Mouse (Mus musculus): ENCODE measurements around the gene Nwd2. TPM values are rescaled to one million over a fixed set of nuclear protein-coding genes. Genes with fewer than 3 reads are reported as not detected.

The Nwd2 gene
- polyA plus RNA-seq (2017; shearing (Covaris generic)) = 1 to 10 TPM in 1 of 2 experiments, under 1 TPM in 1; 0.19 to 1.9 TPM

GRCm38 (mm10) chr5:63649070-63649532 lies at the start of gene Nwd2:
Nwd2 (plus strand) TSS chr5:63649102.

DNA sequence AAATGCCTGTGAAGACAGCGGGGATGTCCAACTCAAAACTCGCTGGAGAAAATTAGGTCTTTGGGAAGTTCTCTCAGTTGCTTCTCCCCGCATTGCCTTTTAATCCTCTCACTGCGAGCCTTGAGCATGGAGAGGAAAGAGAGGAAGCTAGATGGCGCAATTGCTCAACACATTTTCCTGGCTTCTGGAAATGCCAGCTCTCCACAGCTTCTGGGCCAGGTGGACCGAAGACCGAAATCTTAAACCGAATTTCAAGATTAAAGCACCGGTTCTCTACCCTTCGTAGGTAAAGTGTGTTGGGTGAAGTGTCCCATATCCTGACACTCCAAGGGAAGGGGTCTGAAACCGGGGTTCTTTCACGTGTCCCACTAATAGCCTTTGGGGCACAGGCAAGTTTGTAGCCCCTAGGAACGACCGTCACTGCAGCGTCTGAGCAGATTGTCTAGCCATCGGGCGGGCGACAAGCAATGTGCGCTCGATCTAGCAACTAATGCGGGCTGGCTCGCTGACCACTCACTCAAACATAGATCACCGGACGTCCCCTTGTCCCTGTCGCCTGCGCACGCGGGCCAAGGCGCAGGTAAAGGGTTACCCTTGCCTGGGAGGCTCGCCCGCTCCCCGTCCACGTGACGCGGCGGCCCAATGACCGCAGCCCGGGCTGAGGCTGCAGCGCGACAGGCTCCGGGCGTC lies 163.1 kb downstream of the Nwd2 start, which contains the start of gene 0610040J01Rik:
0610040J01Rik (plus strand) TSS at position 545 of the 690 bp plus-strand sequence.

Other genes starting within 250 kb of the Nwd2 start
- gene 0610040J01Rik, start 163.3 kb downstream of the Nwd2 start, polyA plus RNA-seq (2017; shearing (Covaris generic)) = under 1 TPM; 0.31 to 0.46 TPM